Mouse (Mus musculus): ENCODE results near the gene Rnf213.

DNA sequence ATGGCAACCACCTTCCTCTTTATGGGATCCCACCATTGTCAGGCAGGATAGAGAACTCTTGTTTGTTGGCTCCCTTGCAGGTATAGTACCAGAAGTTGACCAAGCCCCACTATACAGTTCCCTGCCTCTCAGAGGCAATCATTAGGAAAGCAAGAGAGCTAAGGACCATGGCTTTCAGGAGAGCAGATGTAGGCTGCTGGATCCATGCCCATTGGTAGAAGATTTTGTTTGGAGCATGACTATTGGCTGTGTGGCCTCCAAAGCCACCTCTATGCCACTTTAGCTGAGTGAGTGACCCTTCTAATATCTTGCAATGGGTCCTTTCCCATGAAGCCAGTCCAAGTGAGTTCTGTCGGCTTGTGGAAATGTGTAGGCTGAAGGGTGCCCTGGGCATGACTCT is 126.5 kb downstream of the Rnf213 start:
- TF ChIP-seq CTCF (IDR thresholded peaks at IDR 0.05; ENCODE audit: insufficient read depth, low read depth, low read length), result no peak
- no peak for TF ChIP-seq POLR2A (IDR thresholded peaks at IDR 0.05; ENCODE audit: insufficient read depth, low read depth, low read length)
